In genomic region chr19:46248991-46249390, GRCm38 (mm10) we compare ENCODE assay signal across 9 mouse cellular contexts. TPM values are rescaled to one million over a fixed set of nuclear protein-coding genes. Genes with fewer than 3 reads are reported as not detected.
A peak's percentile ranks its signal among the peaks of the same experiment; 100 is the strongest.
DNase-seq lines count a peak whose midpoint lies in the region; ATAC-seq and TF ChIP-seq lines count a peak whose summit lies in the region.
"Had no signal": no experiment of that assay in that cellular context is flagged by ENCODE, and none has a peak within 500 bp of the region (broad histone marks: within the 10 kb centered on the region; RNA-seq: fewer than 3 reads in every experiment).

No protein-coding gene starts in this region.

- H3K9ac ChIP-seq in kidney, embryonic 14.5 days (ENCODE audit: low read depth, low read length) = no peak overlapping the region
- H3K9ac ChIP-seq in ES-Bruce4 (ENCODE audit: low read depth, poor library complexity, severe bottlenecking) = no peak overlapping the region
- H3K9ac ChIP-seq in forebrain, embryonic 13.5 days = no peak overlapping the region
- H3K9ac ChIP-seq: limb, embryonic 13.5 days had no signal

- no peaks in the 10 kb centered on the region for H3K27me3 ChIP-seq in kidney, embryonic 14.5 days (ENCODE audit: control insufficient read depth, insufficient read depth, low read length)
- H3K27me3 ChIP-seq in ES-Bruce4 (ENCODE audit: control insufficient read depth, insufficient read depth, low read length, poor library complexity, severe bottlenecking) = no peaks in the 10 kb centered on the region
- H3K27me3 ChIP-seq in hindbrain, embryonic 10.5 days (ENCODE audit: insufficient read depth, poor library complexity, severe bottlenecking) = no peaks in the 10 kb centered on the region
- no peaks in the 10 kb centered on the region for H3K27me3 ChIP-seq in forebrain, embryonic 13.5 days
- H3K27me3 ChIP-seq: limb, embryonic 13.5 days had no signal

- TF ChIP-seq CTCF in ES-Bruce4 (IDR thresholded peaks at IDR 0.05; ENCODE audit: low read depth, low read length) = peak; percentile 43
- peak; percentile 54 for TF ChIP-seq CTCF in bone marrow, adult 2 months (IDR thresholded peaks at IDR 0.05; ENCODE audit: control insufficient read depth, insufficient read depth, low read length)

- H3K4me3 ChIP-seq in kidney, embryonic 14.5 days (ENCODE audit: low read length) = no peak overlapping the region
- no peak overlapping the region for H3K4me3 ChIP-seq in ES-Bruce4 (ENCODE audit: low read depth, low read length)
- no peak overlapping the region for H3K4me3 ChIP-seq in bone marrow, adult 2 months (replicated peaks; ENCODE audit: control insufficient read depth, low read depth, low read length)
- no peak overlapping the region for H3K4me3 ChIP-seq in hindbrain, embryonic 10.5 days
- H3K4me3 ChIP-seq in forebrain, embryonic 13.5 days = no peak overlapping the region
- H3K4me3 ChIP-seq: limb, embryonic 13.5 days had no signal

- peaks cover 10% of the 10 kb centered on the region; the same call in 1 of the 2 replicates for H3K36me3 ChIP-seq in kidney, embryonic 14.5 days (ENCODE audit: control insufficient read depth, insufficient read depth, low read length)
- H3K36me3 ChIP-seq in ES-Bruce4 (ENCODE audit: control insufficient read depth, insufficient read depth, low read length, poor library complexity, severe bottlenecking) = no peaks in the 10 kb centered on the region
- H3K36me3 ChIP-seq in hindbrain, embryonic 10.5 days = peaks cover 17% of the 10 kb centered on the region
- peaks cover 29% of the 10 kb centered on the region for H3K36me3 ChIP-seq in forebrain, embryonic 13.5 days (ENCODE audit: poor library complexity, severe bottlenecking)

- no peaks in the 10 kb centered on the region for H3K4me1 ChIP-seq in kidney, embryonic 14.5 days (ENCODE audit: control insufficient read depth, insufficient read depth, low read length)
- H3K4me1 ChIP-seq in ES-Bruce4 (ENCODE audit: control insufficient read depth, insufficient read depth, low read length) = peaks cover 2% of the 10 kb centered on the region
- H3K4me1 ChIP-seq in bone marrow, adult 2 months (ENCODE audit: control insufficient read depth, insufficient read depth, low read length) = no peaks in the 10 kb centered on the region
- no peaks in the 10 kb centered on the region; the same call in 1 of the 2 replicates for H3K4me1 ChIP-seq in hindbrain, embryonic 10.5 days (replicated peaks)
- 0 out of 2 replicates have a peak, but pooled peaks cover 11% of the 10 kb centered on the region for H3K4me1 ChIP-seq in forebrain, embryonic 13.5 days
- H3K4me1 ChIP-seq: limb, embryonic 13.5 days had no signal

- H3K9me3 ChIP-seq in kidney, embryonic 14.5 days (ENCODE audit: control insufficient read depth, low read length) = no peaks in the 10 kb centered on the region
- H3K9me3 ChIP-seq in ES-Bruce4 (replicated peaks; ENCODE audit: control insufficient read depth, insufficient read depth, low read length, poor library complexity, severe bottlenecking) = no peaks in the 10 kb centered on the region
- no peaks in the 10 kb centered on the region for H3K9me3 ChIP-seq in hindbrain, embryonic 10.5 days
- no peaks in the 10 kb centered on the region for H3K9me3 ChIP-seq in forebrain, embryonic 13.5 days (replicated peaks)
- H3K9me3 ChIP-seq: limb, embryonic 13.5 days had no signal

- no peak overlapping the region for H3K27ac ChIP-seq in kidney, embryonic 14.5 days (ENCODE audit: low read depth, low read length)
- H3K27ac ChIP-seq in ES-Bruce4 (ENCODE audit: insufficient read depth, low read length) = no peak overlapping the region
- no peak overlapping the region for H3K27ac ChIP-seq in bone marrow, adult 2 months (ENCODE audit: control insufficient read depth, insufficient read depth, low read depth, low read length, poor library complexity)
- H3K27ac ChIP-seq in hindbrain, embryonic 10.5 days = no peak overlapping the region
- no peak overlapping the region for H3K27ac ChIP-seq in forebrain, embryonic 13.5 days
- H3K27ac ChIP-seq: limb, embryonic 13.5 days had no signal

- H3K4me2 ChIP-seq in kidney, embryonic 14.5 days (replicated peaks; ENCODE audit: low read depth, low read length) = no peak overlapping the region
- no peak overlapping the region for H3K4me2 ChIP-seq in forebrain, embryonic 13.5 days
- H3K4me2 ChIP-seq: limb, embryonic 13.5 days had no signal

- no peak for TF ChIP-seq POLR2A in ES-Bruce4 (IDR thresholded peaks at IDR 0.05; ENCODE audit: insufficient read depth, low read length)
- no peak for TF ChIP-seq POLR2A in bone marrow, adult 2 months (IDR thresholded peaks at IDR 0.05; ENCODE audit: borderline replicate concordance, control insufficient read depth, low read depth, low read length)

- no peak for ATAC-seq in kidney, embryonic 14.5 days (ENCODE audit: low FRiP score, low TSS enrichment)
- ATAC-seq in forebrain, embryonic 13.5 days = no peak

- WGBS in kidney, embryonic 14.5 days = 19% methylated on average over 7 of the region's 7 CpGs
- 58% methylated on average over 7 of the region's 7 CpGs for WGBS in bone marrow, adult 2 months
- WGBS in hindbrain, embryonic 10.5 days = 50% methylated on average over 7 of the region's 7 CpGs
- 36% methylated on average over 7 of the region's 7 CpGs for WGBS in forebrain, embryonic 13.5 days

- no peak for TF ChIP-seq EP300 in ES-Bruce4 (IDR thresholded peaks at IDR 0.05; ENCODE audit: insufficient read depth, low read depth, low read length)

- DNase-seq in kidney, adult 11 months = peak; percentile 14
- DNase-seq in kidney, postnatal 36 days = peak; percentile 4 to 49
- DNase-seq in hindbrain, embryonic 10.5 days (ENCODE audit: low spot score) = no peak
- DNase-seq in T-cell, adult 2 months (ENCODE audit: low spot score) = no peak

RNA-seq across cellular contexts. Expression of gene Nfkb2, which starts 55.1 kb away (rescaled TPM):
- polyA plus RNA-seq in kidney, embryonic 14.5 days (2014; fragmentation: Nextera tagmentation; extraction: Ambion mirVana) = 6.3 and 8.9 TPM in 2 replicates
- polyA plus RNA-seq in ES-Bruce4 (2011; ENCODE audit: insufficient read depth, insufficient read length, low read depth, missing spikeins) = 17.7 and 20.4 TPM in 2 replicates
- polyA plus RNA-seq in bone marrow, adult 2 months (2011; ENCODE audit: insufficient read depth, insufficient read length, low replicate concordance, missing spikeins) = 10.3 and 24.3 TPM in 2 replicates
- 5.6 and 6.4 TPM in 2 replicates for polyA plus RNA-seq in hindbrain, embryonic 10.5 days (2016; fragmentation: Nextera tagmentation; extraction: Ambion mirVana)
- polyA plus RNA-seq in forebrain, embryonic 13.5 days (2015; fragmentation: Nextera tagmentation; extraction: Ambion mirVana) = 1.1 and 1.5 TPM in 2 replicates

Comparison
In these comparisons a context has a peak if more than half of its experiments do, and no peak if none do; other contexts are left out.
1. DNase-seq: peak in kidney, adult 11 months (single experiment) and kidney, postnatal 36 days (2 of 2); none in hindbrain, embryonic 10.5 days (single experiment) and T-cell, adult 2 months (single experiment).